In the genomic region with DNA sequence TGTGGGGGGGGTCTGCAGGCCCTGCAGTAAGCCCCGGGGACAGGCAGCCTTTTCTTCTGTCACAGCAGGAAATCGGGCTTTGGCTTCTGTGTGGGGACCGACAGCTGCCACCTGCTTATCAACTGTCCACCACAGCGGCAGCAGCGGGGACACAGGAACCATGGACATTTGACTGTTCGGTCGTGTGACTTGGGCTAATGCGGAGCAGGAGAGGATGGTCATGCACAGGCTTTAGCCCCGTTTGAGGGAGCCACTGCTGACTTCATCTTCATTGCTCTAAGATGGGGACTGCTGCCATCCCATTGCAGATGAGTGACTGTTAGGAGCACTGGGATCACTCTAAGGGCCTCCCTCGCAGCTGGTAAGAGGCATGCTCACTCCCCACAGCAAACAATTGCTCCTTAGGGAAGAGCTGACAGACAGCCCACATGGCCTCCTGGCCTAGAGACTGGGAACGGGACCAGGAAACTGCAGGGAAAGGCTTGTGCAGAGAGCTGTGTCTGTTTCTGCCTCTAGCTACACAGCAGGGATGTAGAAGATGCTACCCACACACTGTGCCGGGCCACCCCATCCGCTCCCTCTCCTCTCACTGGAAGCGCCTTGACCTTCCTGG, we compare ENCODE assay signal across 8 mouse cellular contexts.
DNase-seq lines count a peak whose midpoint lies in the region; ATAC-seq lines count a peak whose summit lies in the region.

No protein-coding gene starts in this region.

- no peak for DNase-seq in neural tube, embryonic 10.5 days (ENCODE audit: extremely low spot score, low spot score)
- DNase-seq in embryonic facial prominence, embryonic 10.5 days (ENCODE audit: low spot score): no peak
- DNase-seq in adrenal gland, postnatal 25 days: no peak
- no peak for DNase-seq in liver, embryonic 11.5 days (ENCODE audit: low spot score)

- H3K9me3 ChIP-seq in neural tube, embryonic 12.5 days: no peaks in the 10 kb centered on the region
- H3K9me3 ChIP-seq in embryonic facial prominence, embryonic 10.5 days: no peaks in the 10 kb centered on the region
- H3K9me3 ChIP-seq in hindbrain, embryonic 13.5 days: no peaks in the 10 kb centered on the region
- H3K9me3 ChIP-seq in midbrain, embryonic 16.5 days (replicated peaks; ENCODE audit: control insufficient read depth, low read length, poor library complexity, severe bottlenecking): no peaks in the 10 kb centered on the region
- no peaks in the 10 kb centered on the region for H3K9me3 ChIP-seq in liver, embryonic 11.5 days (ENCODE audit: control insufficient read depth, low read length)

- no peaks in the 10 kb centered on the region for H3K36me3 ChIP-seq in neural tube, embryonic 12.5 days
- no peaks in the 10 kb centered on the region for H3K36me3 ChIP-seq in embryonic facial prominence, embryonic 10.5 days (replicated peaks)
- no peaks in the 10 kb centered on the region for H3K36me3 ChIP-seq in hindbrain, embryonic 13.5 days
- no peaks in the 10 kb centered on the region for H3K36me3 ChIP-seq in midbrain, embryonic 16.5 days (ENCODE audit: control insufficient read depth, insufficient read depth, low read length)
- no peaks in the 10 kb centered on the region for H3K36me3 ChIP-seq in liver, embryonic 11.5 days (ENCODE audit: control insufficient read depth, insufficient read depth, low read length)

- H3K9ac ChIP-seq in neural tube, embryonic 12.5 days: no peak overlapping the region; the same call in 1 of the 2 replicates
- no peak overlapping the region for H3K9ac ChIP-seq in hindbrain, embryonic 13.5 days
- H3K9ac ChIP-seq in midbrain, embryonic 16.5 days (ENCODE audit: low read depth, low read length): peak overlapping the region; percentile 10; the same call in 1 of the 2 replicates
- H3K9ac ChIP-seq in liver, embryonic 11.5 days (ENCODE audit: low read depth, low read length): no peak overlapping the region

- WGBS in neural tube, embryonic 12.5 days: 22% methylated on average over 14 of the region's 14 CpGs
- WGBS in embryonic facial prominence, embryonic 10.5 days: 23% methylated on average over 14 of the region's 14 CpGs
- WGBS in hindbrain, embryonic 13.5 days: 15% methylated on average over 14 of the region's 14 CpGs
- 22% methylated on average over 14 of the region's 14 CpGs for WGBS in midbrain, embryonic 16.5 days
- WGBS in liver, embryonic 11.5 days: 43% methylated on average over 14 of the region's 14 CpGs

- H3K27me3 ChIP-seq in neural tube, embryonic 12.5 days (replicated peaks): peaks cover 4% of the 10 kb centered on the region; the same call in 1 of the 2 replicates
- H3K27me3 ChIP-seq in embryonic facial prominence, embryonic 10.5 days (replicated peaks; ENCODE audit: low read depth, poor library complexity, severe bottlenecking): peaks cover 60% of the 10 kb centered on the region
- peaks cover 46% of the 10 kb centered on the region for H3K27me3 ChIP-seq in hindbrain, embryonic 13.5 days
- peaks cover 8% of the 10 kb centered on the region; the same call in 1 of the 2 replicates for H3K27me3 ChIP-seq in midbrain, embryonic 16.5 days (ENCODE audit: control insufficient read depth, insufficient read depth, low read depth, low read length)
- no peaks in the 10 kb centered on the region for H3K27me3 ChIP-seq in liver, embryonic 11.5 days (replicated peaks; ENCODE audit: control insufficient read depth, insufficient read depth, low read length)

- no peak overlapping the region for H3K4me3 ChIP-seq in neural tube, embryonic 12.5 days
- no peak overlapping the region; the same call in 1 of the 2 replicates for H3K4me3 ChIP-seq in embryonic facial prominence, embryonic 10.5 days
- no peak overlapping the region for H3K4me3 ChIP-seq in hindbrain, embryonic 13.5 days
- H3K4me3 ChIP-seq in midbrain, embryonic 16.5 days (ENCODE audit: low read depth, low read length): no peak overlapping the region
- no peak overlapping the region for H3K4me3 ChIP-seq in liver, embryonic 11.5 days (ENCODE audit: low read depth, low read length)

- H3K4me1 ChIP-seq in neural tube, embryonic 12.5 days: peaks cover 25% of the 10 kb centered on the region
- peaks cover 29% of the 10 kb centered on the region for H3K4me1 ChIP-seq in embryonic facial prominence, embryonic 10.5 days
- peaks cover 23% of the 10 kb centered on the region for H3K4me1 ChIP-seq in hindbrain, embryonic 13.5 days (replicated peaks)
- H3K4me1 ChIP-seq in midbrain, embryonic 16.5 days (ENCODE audit: control insufficient read depth, insufficient read depth, low read length): peaks cover 9% of the 10 kb centered on the region; the same call in 1 of the 2 replicates
- H3K4me1 ChIP-seq in liver, embryonic 11.5 days (replicated peaks; ENCODE audit: control insufficient read depth, insufficient read depth, low read length): peaks cover 8% of the 10 kb centered on the region

- H3K27ac ChIP-seq in neural tube, embryonic 12.5 days: no peak overlapping the region
- peak overlapping the region; percentile 27; the same call in 1 of the 2 replicates for H3K27ac ChIP-seq in embryonic facial prominence, embryonic 10.5 days (replicated peaks)
- H3K27ac ChIP-seq in hindbrain, embryonic 13.5 days: peak overlapping the region; percentile 30; the same call in 1 of the 2 replicates
- no peak overlapping the region for H3K27ac ChIP-seq in midbrain, embryonic 16.5 days (ENCODE audit: low read length)
- no peak overlapping the region for H3K27ac ChIP-seq in liver, embryonic 11.5 days (ENCODE audit: low read depth, low read length)

- peak; percentile 39; the same call in 1 of the 2 replicates for ATAC-seq in neural tube, embryonic 12.5 days (ENCODE audit: low FRiP score, low read depth)
- ATAC-seq in hindbrain, embryonic 13.5 days (ENCODE audit: low FRiP score): peak; percentile 71
- ATAC-seq in midbrain, embryonic 16.5 days: peak; percentile 25; the same call in 1 of the 2 replicates
- no peak for ATAC-seq in megakaryocyte, adult 5-6 weeks (ENCODE audit: poor library complexity, severe bottlenecking)
- ATAC-seq in liver, embryonic 11.5 days (replicated peaks; ENCODE audit: low FRiP score): no peak

- 0 out of 2 replicates have a peak overlapping the region, but pooled peaks have one; percentile 3 for H3K4me2 ChIP-seq in neural tube, embryonic 12.5 days (replicated peaks)
- peak overlapping the region; percentile 19; the same call in 1 of the 2 replicates for H3K4me2 ChIP-seq in hindbrain, embryonic 13.5 days
- no peak overlapping the region for H3K4me2 ChIP-seq in midbrain, embryonic 16.5 days (ENCODE audit: low read length)
- H3K4me2 ChIP-seq in liver, embryonic 11.5 days: no peak overlapping the region

Comparison
In these comparisons a context has a peak if more than half of its experiments do, and no peak if none do; other contexts are left out.
1. ATAC-seq: peak in neural tube, embryonic 12.5 days (single experiment), hindbrain, embryonic 13.5 days (single experiment) and midbrain, embryonic 16.5 days (single experiment); none in megakaryocyte, adult 5-6 weeks (single experiment) and liver, embryonic 11.5 days (single experiment).
2. H3K27ac ChIP-seq: peak in embryonic facial prominence, embryonic 10.5 days (single experiment) and hindbrain, embryonic 13.5 days (single experiment); none in neural tube, embryonic 12.5 days (single experiment), midbrain, embryonic 16.5 days (single experiment) and liver, embryonic 11.5 days (single experiment).
3. H3K4me2 ChIP-seq: peak in neural tube, embryonic 12.5 days (single experiment) and hindbrain, embryonic 13.5 days (single experiment); none in midbrain, embryonic 16.5 days (single experiment) and liver, embryonic 11.5 days (single experiment).